Mouse (Mus musculus) liver, adult (tissue): ENCODE measurements around the gene Stard10.

Experiments
- GATA4 ChIP-seq: IDR thresholded peaks from 2 replicates; pipeline ENCODE4 v1.6.1; 2014; ENCODE audit warnings: mild to moderate bottlenecking, low read length; ENCODE audit not compliant: insufficient replicate concordance

Stard10 gene

GRCm38 (mm10) chr7:101317014-101317413, at the start of gene Stard10:
TSS of gene Stard10 (plus strand) at chr7:101317086.
- no peak for TF ChIP-seq GATA4

GRCm38 (mm10) chr7:101267457-101268259, 49.2 kb upstream of the Stard10 start:
- TF ChIP-seq GATA4: peak; percentile 88; the same call in 1 of the 2 replicates

- TF ChIP-seq GATA4: no peak
These were observed 45.3 kb upstream of the Stard10 start for GRCm38 (mm10) chr7:101271602-101272001.

- TF ChIP-seq GATA4: no peak
These were observed 44.3 kb upstream of the Stard10 start for GRCm38 (mm10) chr7:101272466-101273160.

GRCm38 (mm10) chr7:101282721-101283120, 34.2 kb upstream of the Stard10 start:
- TF ChIP-seq GATA4: no peak

- TF ChIP-seq GATA4: no peak
These were observed 32.4 kb upstream of the Stard10 start for GRCm38 (mm10) chr7:101284504-101284903.

GRCm38 (mm10) chr7:101286891-101287290, 30.0 kb upstream of the Stard10 start:
- TF ChIP-seq GATA4: no peak

GRCm38 (mm10) chr7:101287820-101288219, 29.1 kb upstream of the Stard10 start:
- TF ChIP-seq GATA4: no peak

- TF ChIP-seq GATA4: no peak
These were observed 28.4 kb upstream of the Stard10 start for GRCm38 (mm10) chr7:101288436-101288835.

- TF ChIP-seq GATA4: no peak
These were observed 26.5 kb upstream of the Stard10 start for GRCm38 (mm10) chr7:101290401-101290800.

- no peak for TF ChIP-seq GATA4
These were observed 25.7 kb upstream of the Stard10 start for GRCm38 (mm10) chr7:101291211-101291610.

- TF ChIP-seq GATA4: no peak
These were observed 25.2 kb upstream of the Stard10 start for GRCm38 (mm10) chr7:101291641-101292040.

GRCm38 (mm10) chr7:101292086-101292485, 24.8 kb upstream of the Stard10 start:
- TF ChIP-seq GATA4: no peak

GRCm38 (mm10) chr7:101292696-101293095, 24.2 kb upstream of the Stard10 start:
- TF ChIP-seq GATA4: no peak

GRCm38 (mm10) chr7:101293138-101293537, 23.7 kb upstream of the Stard10 start:
- TF ChIP-seq GATA4: no peak

GRCm38 (mm10) chr7:101293611-101294010, 23.3 kb upstream of the Stard10 start:
- TF ChIP-seq GATA4: no peak
